Mouse (Mus musculus): ENCODE data around the gene C5ar2. TPM values are rescaled to one million over a fixed set of nuclear protein-coding genes. Genes with fewer than 3 reads are reported as not detected.
A peak's percentile ranks its signal among the peaks of the same experiment; 100 is the strongest.

Gene C5ar2
- polyA plus RNA-seq, 2 experiments: 0.33 to 0.56 TPM

GRCm38 (mm10) chr7:16250687-16251086 is 6.7 kb upstream of the C5ar2 start:
- 13% methylated on average over 5 of the region's 5 CpGs for WGBS (ENCODE audit: insufficient replicate concordance)
- Histone ChIP-seq H3K36me3 (replicated peaks; ENCODE audit: control insufficient read depth, insufficient read depth, low read depth) (no peaks in the 10 kb centered on the region), H3K4me3 (ENCODE audit: insufficient read depth in 1 of 2, low read depth in 2 of 2, low read length in 2 of 2) (no peak overlapping the region), H3K9me3 (ENCODE audit: control insufficient read depth, low read length) (no peaks in the 10 kb centered on the region), H3K4me2 (ENCODE audit: low read depth) (no peak overlapping the region), H3K9ac (replicated peaks) (no peak overlapping the region), H3K27me3 (ENCODE audit: control insufficient read depth, insufficient read depth, low read length) (no peaks in the 10 kb centered on the region), H3K27ac (no peak overlapping the region), H3K4me1 (replicated peaks; ENCODE audit: control insufficient read depth in 2 of 2, insufficient read depth in 2 of 2, low read length in 1 of 2) (peaks cover 0 to 5% of the 10 kb centered on the region in 2 experiments; a peak in 1 of 4 replicates)
- TF ChIP-seq EP300 (IDR thresholded peaks at IDR 0.05; ENCODE audit: low read depth): no peak
- no peak for ATAC-seq (ENCODE audit: insufficient read depth)
- no peak for DNase-seq (ENCODE audit: low read depth in 3 of 3, low spot score in 3 of 3)

DNA sequence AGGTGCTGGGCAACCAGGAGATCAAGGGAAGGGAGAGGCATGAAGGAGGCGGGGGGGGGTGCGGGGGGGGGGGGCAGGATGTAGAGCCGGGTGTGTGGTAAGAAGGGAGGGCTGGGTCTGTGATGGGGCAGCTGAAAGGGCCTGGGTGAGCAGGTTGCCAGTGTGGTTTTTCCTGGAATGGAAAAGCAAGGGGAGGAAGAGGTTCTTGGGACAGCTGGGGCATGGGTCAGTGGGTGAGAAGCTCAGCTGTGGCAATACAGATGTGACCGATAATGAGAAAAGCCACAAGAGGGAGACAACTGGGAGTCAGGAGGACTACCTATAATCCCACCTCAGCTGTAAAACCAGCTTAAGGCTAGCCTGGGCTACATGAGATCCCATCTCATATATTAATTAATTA is 2.0 kb upstream of the C5ar2 start:
- Histone ChIP-seq H3K4me3 (ENCODE audit: insufficient read depth in 1 of 2, low read depth in 2 of 2, low read length in 2 of 2) (no peak overlapping the region), H3K36me3 (replicated peaks; ENCODE audit: control insufficient read depth, insufficient read depth, low read depth) (no peaks in the 10 kb centered on the region), H3K4me1 (replicated peaks; ENCODE audit: control insufficient read depth in 2 of 2, insufficient read depth in 2 of 2, low read length in 1 of 2) (peaks cover 19 to 34% of the 10 kb centered on the region in 2 experiments), H3K27me3 (ENCODE audit: control insufficient read depth, insufficient read depth, low read length) (no peaks in the 10 kb centered on the region), H3K27ac (no peak overlapping the region), H3K9ac (replicated peaks) (no peak overlapping the region), H3K4me2 (ENCODE audit: low read depth) (no peak overlapping the region), H3K9me3 (ENCODE audit: control insufficient read depth, low read length) (no peaks in the 10 kb centered on the region)
- TF ChIP-seq EP300 (IDR thresholded peaks at IDR 0.05; ENCODE audit: low read depth) (no peak), CTCF (IDR thresholded peaks at IDR 0.05; ENCODE audit: low read depth) (0 out of 2 replicates have a peak, but pooled peaks have one; percentile 5)
- DNase-seq (ENCODE audit: low read depth in 3 of 3, low spot score in 3 of 3) (no peak), ATAC-seq (ENCODE audit: insufficient read depth) (no peak)
- 10% methylated on average over 2 of the region's 4 CpGs for WGBS (ENCODE audit: insufficient replicate concordance)

GRCm38 (mm10) chr7:16242198-16242597 is 1.8 kb downstream of the C5ar2 start:
- Histone ChIP-seq H3K9ac (replicated peaks) (peak overlapping the region; percentile 40), H3K9me3 (ENCODE audit: control insufficient read depth, low read length) (no peaks in the 10 kb centered on the region), H3K4me1 (replicated peaks; ENCODE audit: control insufficient read depth in 2 of 2, insufficient read depth in 2 of 2, low read length in 1 of 2) (peaks cover 28 to 48% of the 10 kb centered on the region in 2 experiments), H3K4me2 (ENCODE audit: low read depth) (peak overlapping the region; percentile 75), H3K27me3 (ENCODE audit: control insufficient read depth, insufficient read depth, low read length) (no peaks in the 10 kb centered on the region), H3K27ac (no peak overlapping the region; the same call in 1 of the 2 replicates), H3K36me3 (replicated peaks; ENCODE audit: control insufficient read depth, insufficient read depth, low read depth) (no peaks in the 10 kb centered on the region), H3K4me3 (ENCODE audit: insufficient read depth in 1 of 2, low read depth in 2 of 2, low read length in 2 of 2) (no peak overlapping the region)
- no peak for DNase-seq (ENCODE audit: low read depth in 3 of 3, low spot score in 3 of 3)
- WGBS (ENCODE audit: insufficient replicate concordance): 26% methylated on average over 6 of the region's 6 CpGs
- ATAC-seq (ENCODE audit: insufficient read depth): no peak
- TF ChIP-seq EP300 (IDR thresholded peaks at IDR 0.05; ENCODE audit: low read depth) (no peak), CTCF (IDR thresholded peaks at IDR 0.05; ENCODE audit: low read depth) (no peak)

DNA sequence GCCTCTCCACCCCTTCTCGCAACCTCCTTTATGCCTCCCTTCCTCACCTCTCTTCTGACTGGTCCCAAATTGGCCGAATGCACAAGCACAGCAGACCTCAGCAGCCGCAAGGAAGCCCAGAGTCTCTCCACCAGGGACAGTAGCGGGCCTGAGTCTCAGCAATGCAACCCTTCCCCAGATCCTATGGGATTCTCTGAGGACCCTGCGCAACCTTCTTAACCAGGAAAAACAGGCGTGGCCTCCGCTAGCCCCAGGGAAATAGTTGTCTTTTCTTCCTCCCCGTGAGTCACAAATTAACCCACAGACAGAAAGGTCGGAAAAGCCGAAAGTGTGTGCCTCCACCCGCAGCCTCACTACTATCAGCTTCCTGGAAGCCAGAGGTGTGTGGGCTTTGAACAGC is 2.2 kb downstream of the C5ar2 start:
- DNase-seq (ENCODE audit: low read depth in 3 of 3, low spot score in 3 of 3): no peak
- H3K9ac ChIP-seq (replicated peaks): peak overlapping the region; percentile 40
- H3K27ac ChIP-seq: peak overlapping the region; percentile 18
- ATAC-seq (ENCODE audit: insufficient read depth): no peak
- H3K9me3 ChIP-seq (ENCODE audit: control insufficient read depth, low read length): no peaks in the 10 kb centered on the region
- no peaks in the 10 kb centered on the region for H3K36me3 ChIP-seq (replicated peaks; ENCODE audit: control insufficient read depth, insufficient read depth, low read depth)
- no peaks in the 10 kb centered on the region for H3K27me3 ChIP-seq (ENCODE audit: control insufficient read depth, insufficient read depth, low read length)
- H3K4me1 ChIP-seq (replicated peaks; ENCODE audit: control insufficient read depth in 2 of 2, insufficient read depth in 2 of 2, low read length in 1 of 2): peaks cover 28 to 48% of the 10 kb centered on the region in 2 experiments
- peak overlapping the region; percentile 75 for H3K4me2 ChIP-seq (ENCODE audit: low read depth)
- WGBS (ENCODE audit: insufficient replicate concordance): 30% methylated on average over 11 of the region's 11 CpGs
- TF ChIP-seq CTCF (IDR thresholded peaks at IDR 0.05; ENCODE audit: low read depth) (peak; percentile 51; the same call in 1 of the 2 replicates), EP300 (IDR thresholded peaks at IDR 0.05; ENCODE audit: low read depth) (no peak)
- H3K4me3 ChIP-seq (ENCODE audit: insufficient read depth in 1 of 2, low read depth in 2 of 2, low read length in 2 of 2): peak overlapping the region in 1 of 2 experiments; percentile 4; a peak in 1 of 4 replicates

- no peak overlapping the region for H3K9ac ChIP-seq (replicated peaks)
- H3K4me3 ChIP-seq (ENCODE audit: insufficient read depth in 1 of 2, low read depth in 2 of 2, low read length in 2 of 2): no peak overlapping the region
- peak overlapping the region; percentile 75 for H3K4me2 ChIP-seq (ENCODE audit: low read depth)
- H3K36me3 ChIP-seq (replicated peaks; ENCODE audit: control insufficient read depth, insufficient read depth, low read depth): no peaks in the 10 kb centered on the region
- ATAC-seq (ENCODE audit: insufficient read depth): peak; percentile 19; the same call in 1 of the 2 replicates
- 23% methylated on average over 1 of the region's 1 CpGs for WGBS (ENCODE audit: insufficient replicate concordance)
- H3K4me1 ChIP-seq (replicated peaks; ENCODE audit: control insufficient read depth in 2 of 2, insufficient read depth in 2 of 2, low read length in 1 of 2): peaks cover 28 to 48% of the 10 kb centered on the region in 2 experiments
- H3K27me3 ChIP-seq (ENCODE audit: control insufficient read depth, insufficient read depth, low read length): no peaks in the 10 kb centered on the region
- peak in 1 of 3 experiments; percentile 45 for DNase-seq (ENCODE audit: low read depth in 3 of 3, low spot score in 3 of 3)
- peak overlapping the region; percentile 80 for H3K27ac ChIP-seq
- TF ChIP-seq CTCF (IDR thresholded peaks at IDR 0.05; ENCODE audit: low read depth) (0 out of 2 replicates have a peak, but pooled peaks have one; percentile 17), EP300 (IDR thresholded peaks at IDR 0.05; ENCODE audit: low read depth) (no peak)
- H3K9me3 ChIP-seq (ENCODE audit: control insufficient read depth, low read length): no peaks in the 10 kb centered on the region
Observed at GRCm38 (mm10) chr7:16240978-16241303, 3.0 kb downstream of the C5ar2 start.
